Mouse (Mus musculus): Measurements from ENCODE around the gene Ube4a.

DNA sequence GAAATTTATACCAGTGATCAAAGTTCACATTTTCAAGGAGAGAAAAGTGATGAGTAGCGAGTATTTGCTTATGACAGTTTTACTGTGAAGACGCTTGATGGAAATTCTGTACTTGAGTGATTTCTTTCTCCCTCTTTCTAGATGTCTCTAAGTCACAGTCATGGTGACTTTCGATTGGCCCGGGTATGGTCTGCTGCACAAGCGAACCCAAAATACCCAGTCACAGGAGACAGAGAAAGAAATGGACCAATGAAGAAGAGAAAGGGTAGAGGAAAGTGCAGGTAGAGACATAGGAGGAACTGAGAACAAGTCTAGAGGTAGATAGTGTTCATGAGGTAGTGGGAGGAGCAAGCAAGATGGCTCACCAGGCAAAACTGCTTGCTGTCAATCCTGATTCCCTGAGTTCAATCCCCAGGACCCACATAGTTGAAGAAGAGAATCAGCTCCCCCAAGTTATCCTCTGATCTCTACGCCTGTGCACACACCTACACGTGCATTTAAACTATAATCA, 77.2 kb downstream of the Ube4a start:
- no peak for TF ChIP-seq CTCF (IDR thresholded peaks at IDR 0.05; ENCODE audit: low read depth)
- TF ChIP-seq EP300 (IDR thresholded peaks at IDR 0.05; ENCODE audit: low read depth): no peak

All from heart, postnatal 0 days (tissue).